Mouse (Mus musculus): ENCODE measurements around the gene B4galt5. TPM values are rescaled to one million over a fixed set of nuclear protein-coding genes. Genes with fewer than 3 reads are reported as not detected.

B4galt5 gene
- polyA plus RNA-seq, 1 experiment from 2014 or later, result 9.9 TPM

- Histone ChIP-seq H3K27ac (peak overlapping the region; percentile 92), H3K4me2 (peak overlapping the region; percentile 73)
These were observed 5.4 kb downstream of the B4galt5 start for GRCm38 (mm10) chr2:167343369-167344140.

DNA sequence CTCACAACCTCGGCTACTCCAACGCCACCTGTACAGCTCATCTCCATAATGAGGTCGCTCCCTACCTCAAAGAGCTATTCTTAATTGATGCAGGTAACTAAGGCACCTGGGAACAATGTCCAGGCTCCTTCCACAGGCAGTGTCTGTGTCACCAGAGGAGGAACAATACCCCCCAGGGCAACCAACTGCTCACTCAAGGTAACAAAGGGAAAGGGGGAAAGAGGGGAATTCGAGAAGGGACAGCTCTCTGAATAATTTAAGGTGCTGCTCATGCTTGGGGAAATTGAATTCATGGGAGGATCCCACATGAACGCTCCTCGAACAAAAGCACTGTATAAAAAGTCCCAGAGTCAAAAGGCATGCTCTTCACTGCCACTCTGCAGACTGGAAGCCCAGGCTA lies 6.1 kb downstream of the B4galt5 start:
- H3K9me3 ChIP-seq (replicated peaks), result no peaks in the 10 kb centered on the region
- WGBS (ENCODE audit: insufficient replicate concordance), result 80% methylated on average over 6 of the region's 6 CpGs
- no peak overlapping the region for H3K4me3 ChIP-seq
- peaks cover 20% of the 10 kb centered on the region for H3K27me3 ChIP-seq (replicated peaks)
- peak overlapping the region; percentile 73 for H3K4me2 ChIP-seq
- peaks cover 90% of the 10 kb centered on the region for H3K4me1 ChIP-seq
- 0 out of 2 replicates have a peak, but pooled peaks cover 3% of the 10 kb centered on the region for H3K36me3 ChIP-seq
- peak overlapping the region; percentile 69 for H3K9ac ChIP-seq
- no peak for ATAC-seq
- peak overlapping the region; percentile 92 for H3K27ac ChIP-seq

More at GRCm38 (mm10) chr2:167343369-167344140, 5.4 kb downstream of the B4galt5 start:
- Histone ChIP-seq H3K27me3 (replicated peaks) (peaks cover 27% of the 10 kb centered on the region), H3K36me3 (0 out of 2 replicates have a peak, but pooled peaks cover 3% of the 10 kb centered on the region), H3K4me3 (peak overlapping the region; percentile 38), H3K4me1 (peaks cover 90% of the 10 kb centered on the region), H3K9me3 (replicated peaks) (no peaks in the 10 kb centered on the region), H3K9ac (peak overlapping the region; percentile 69)
- peak; percentile 98 for ATAC-seq
- 17% methylated on average over 12 of the region's 12 CpGs for WGBS (ENCODE audit: insufficient replicate concordance)

DNA sequence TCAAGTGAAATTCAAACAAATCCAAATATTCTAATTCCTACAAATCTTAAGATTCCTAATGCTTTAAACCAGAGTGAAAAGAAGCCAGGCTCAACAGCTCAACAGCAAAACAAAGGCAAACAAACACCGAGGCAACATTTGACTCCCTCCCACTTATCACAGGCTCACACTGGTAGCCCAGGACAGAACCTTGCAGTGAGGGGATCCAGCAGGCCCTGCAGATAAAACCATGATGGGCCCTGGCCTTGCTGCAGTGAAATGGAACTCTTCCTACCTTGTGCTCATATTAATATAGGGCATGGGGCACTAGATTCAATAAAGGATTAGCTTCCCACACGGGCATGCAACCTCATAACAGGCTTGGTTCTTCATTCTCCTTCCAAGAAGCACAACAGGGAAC lies 11.4 kb downstream of the B4galt5 start:
- ATAC-seq, result peak; percentile 92
- WGBS (ENCODE audit: insufficient replicate concordance), result 13% methylated on average over 2 of the region's 2 CpGs
- no peaks in the 10 kb centered on the region for H3K9me3 ChIP-seq (replicated peaks)
- no peaks in the 10 kb centered on the region for H3K27me3 ChIP-seq (replicated peaks)
- peak overlapping the region; percentile 58; the same call in 1 of the 2 replicates for H3K9ac ChIP-seq
- peaks cover 88% of the 10 kb centered on the region for H3K4me1 ChIP-seq
- H3K4me2 ChIP-seq, result peak overlapping the region; percentile 50
- peak overlapping the region; percentile 87 for H3K27ac ChIP-seq
- H3K4me3 ChIP-seq, result no peak overlapping the region
- no peaks in the 10 kb centered on the region for H3K36me3 ChIP-seq

DNA sequence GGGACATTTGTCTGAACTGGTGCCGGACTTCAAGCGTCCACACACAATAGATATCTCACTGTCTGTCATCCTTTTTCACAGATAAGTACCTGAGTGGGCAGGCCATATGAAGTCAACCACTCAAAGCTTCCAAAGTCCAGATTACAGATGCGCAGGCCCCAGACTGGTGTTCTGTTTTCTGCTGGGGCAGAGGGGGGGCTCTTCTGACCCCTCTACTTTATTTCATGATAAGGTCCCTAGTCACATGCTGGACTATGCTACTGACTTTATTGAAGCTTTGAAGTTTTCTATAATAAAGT lies 11.8 kb downstream of the B4galt5 start:
- H3K4me2 ChIP-seq, result peak overlapping the region; percentile 50
- 0 out of 2 replicates have a peak overlapping the region, but pooled peaks have one; percentile 1 for H3K4me3 ChIP-seq
- H3K27ac ChIP-seq, result peak overlapping the region; percentile 87
- no peaks in the 10 kb centered on the region for H3K9me3 ChIP-seq (replicated peaks)
- peak overlapping the region; percentile 58 for H3K9ac ChIP-seq
- H3K27me3 ChIP-seq (replicated peaks), result no peaks in the 10 kb centered on the region
- H3K36me3 ChIP-seq, result no peaks in the 10 kb centered on the region
- H3K4me1 ChIP-seq, result peaks cover 86% of the 10 kb centered on the region
- ATAC-seq, result peak; percentile 63
- WGBS (ENCODE audit: insufficient replicate concordance), result 19% methylated on average over 3 of the region's 3 CpGs

GRCm38 (mm10) chr2:167336384-167337213 lies 12.4 kb downstream of the B4galt5 start:
- peak overlapping the region; percentile 87 for H3K27ac ChIP-seq
- 47% methylated on average over 10 of the region's 10 CpGs for WGBS (ENCODE audit: insufficient replicate concordance)
- peak overlapping the region; percentile 58 for H3K9ac ChIP-seq
- H3K4me2 ChIP-seq, result peak overlapping the region; percentile 50
- no peaks in the 10 kb centered on the region for H3K9me3 ChIP-seq (replicated peaks)
- 0 out of 2 replicates have a peak overlapping the region, but pooled peaks have one; percentile 1 for H3K4me3 ChIP-seq
- peaks cover 83% of the 10 kb centered on the region for H3K4me1 ChIP-seq
- H3K36me3 ChIP-seq, result no peaks in the 10 kb centered on the region
- no peaks in the 10 kb centered on the region for H3K27me3 ChIP-seq (replicated peaks)
- peak; percentile 63 for ATAC-seq

GRCm38 (mm10) chr2:167335066-167335465 lies 13.9 kb downstream of the B4galt5 start:
- no peaks in the 10 kb centered on the region for H3K27me3 ChIP-seq (replicated peaks)
- H3K4me1 ChIP-seq, result peaks cover 78% of the 10 kb centered on the region
- no peak for ATAC-seq
- no peaks in the 10 kb centered on the region for H3K9me3 ChIP-seq (replicated peaks)
- H3K9ac ChIP-seq, result no peak overlapping the region
- H3K27ac ChIP-seq, result peak overlapping the region; percentile 52; the same call in 1 of the 2 replicates
- no peak overlapping the region for H3K4me3 ChIP-seq
- H3K36me3 ChIP-seq, result no peaks in the 10 kb centered on the region
- 40% methylated on average over 9 of the region's 9 CpGs for WGBS (ENCODE audit: insufficient replicate concordance)
- H3K4me2 ChIP-seq, result no peak overlapping the region

- WGBS (ENCODE audit: insufficient replicate concordance), result 72% methylated on average over 4 of the region's 4 CpGs
These were observed 14.7 kb downstream of the B4galt5 start for GRCm38 (mm10) chr2:167334312-167334711.

DNA sequence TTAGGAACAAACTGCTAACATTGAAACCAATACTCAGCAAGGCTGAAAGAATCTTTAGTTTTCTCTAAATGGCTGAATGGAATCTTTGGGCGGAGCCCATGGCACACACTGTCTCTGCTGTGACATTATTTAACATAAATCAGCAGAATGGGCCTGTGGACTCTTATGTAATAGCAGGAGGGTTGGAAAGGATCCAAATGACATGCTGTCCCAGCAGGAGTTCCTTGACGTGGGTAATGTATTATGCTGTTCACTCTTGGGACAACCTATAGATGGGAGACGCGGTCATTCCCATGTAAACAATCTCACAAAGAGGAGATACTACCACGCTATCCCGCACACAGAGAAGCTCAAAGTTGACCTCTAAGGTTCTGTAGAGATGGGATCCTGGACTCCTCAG lies 15.5 kb downstream of the B4galt5 start:
- H3K4me1 ChIP-seq, result peaks cover 73% of the 10 kb centered on the region
- H3K9me3 ChIP-seq (replicated peaks), result no peaks in the 10 kb centered on the region
- no peak overlapping the region for H3K27ac ChIP-seq
- no peak overlapping the region for H3K4me3 ChIP-seq
- 78% methylated on average over 6 of the region's 6 CpGs for WGBS (ENCODE audit: insufficient replicate concordance)
- H3K27me3 ChIP-seq (replicated peaks), result no peaks in the 10 kb centered on the region
- ATAC-seq, result no peak
- H3K9ac ChIP-seq, result no peak overlapping the region
- no peak overlapping the region for H3K4me2 ChIP-seq
- H3K36me3 ChIP-seq, result no peaks in the 10 kb centered on the region

More at GRCm38 (mm10) chr2:167334312-167334711, 14.7 kb downstream of the B4galt5 start:
- ATAC-seq, result no peak
- H3K4me2 ChIP-seq, result no peak overlapping the region
- H3K4me3 ChIP-seq, result no peak overlapping the region
- H3K9ac ChIP-seq, result no peak overlapping the region
- H3K4me1 ChIP-seq, result peaks cover 74% of the 10 kb centered on the region
- H3K36me3 ChIP-seq, result no peaks in the 10 kb centered on the region
- H3K9me3 ChIP-seq (replicated peaks), result no peaks in the 10 kb centered on the region
- no peaks in the 10 kb centered on the region for H3K27me3 ChIP-seq (replicated peaks)
- H3K27ac ChIP-seq, result no peak overlapping the region

DNA sequence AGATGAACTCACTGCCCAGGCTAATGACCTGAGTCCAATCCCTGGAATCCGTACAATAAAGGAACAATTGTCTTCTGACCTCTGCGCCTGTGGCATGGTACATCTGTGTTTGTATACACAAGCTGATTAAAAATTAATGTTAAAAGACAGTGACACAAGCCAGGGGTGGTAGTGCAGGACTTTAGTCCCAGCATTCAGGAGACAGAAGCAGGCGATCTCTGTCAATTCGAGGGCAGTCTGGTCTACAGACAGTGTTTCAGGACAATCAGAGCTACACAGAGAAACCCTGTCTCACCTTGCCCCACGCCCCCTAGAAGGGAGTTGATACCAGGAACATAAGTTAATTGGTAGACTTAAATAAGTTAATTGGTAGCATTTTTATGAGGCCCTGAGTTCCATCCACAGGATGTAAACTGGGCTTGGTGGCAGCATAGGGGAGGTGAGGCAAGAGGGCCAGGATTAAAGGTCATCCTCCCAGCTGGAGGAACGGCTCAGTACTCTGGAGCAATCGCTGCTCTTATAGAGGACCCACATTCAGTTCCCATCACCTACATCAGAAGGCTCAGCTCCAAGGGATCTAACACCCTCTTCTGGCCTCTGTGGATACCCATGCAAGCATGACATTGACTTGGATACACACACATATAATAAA lies 16.5 kb downstream of the B4galt5 start:
- Histone ChIP-seq H3K9me3 (replicated peaks) (no peaks in the 10 kb centered on the region), H3K27me3 (replicated peaks) (no peaks in the 10 kb centered on the region), H3K4me2 (no peak overlapping the region), H3K36me3 (no peaks in the 10 kb centered on the region), H3K4me1 (peaks cover 69% of the 10 kb centered on the region), H3K27ac (no peak overlapping the region), H3K9ac (no peak overlapping the region), H3K4me3 (no peak overlapping the region)
- no peak for ATAC-seq
- WGBS (ENCODE audit: insufficient replicate concordance), result 71% methylated on average over 7 of the region's 7 CpGs

DNA sequence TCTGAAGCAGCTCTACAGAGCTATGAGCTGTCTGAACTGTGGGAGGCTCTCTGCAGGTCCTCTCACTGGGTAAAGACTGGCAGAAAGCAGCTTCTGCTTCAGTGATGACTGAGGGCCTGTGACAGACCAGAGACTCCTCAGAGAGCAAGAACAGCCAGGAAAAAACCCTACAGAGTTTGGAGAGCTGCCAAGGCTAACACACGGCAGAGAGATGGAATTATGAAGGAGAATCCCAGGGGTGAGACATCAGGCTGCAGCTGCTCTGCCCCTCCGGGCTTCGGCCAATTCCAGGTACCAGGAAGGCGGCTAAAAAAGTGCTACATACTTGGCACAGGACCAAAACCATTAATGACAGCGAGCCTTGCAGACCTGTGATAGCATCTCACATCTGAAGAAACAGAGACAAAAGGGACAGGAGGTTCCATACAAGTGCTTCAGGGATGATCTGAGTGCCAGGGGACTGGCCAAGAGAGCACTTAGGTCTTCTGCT lies 17.5 kb downstream of the B4galt5 start:
- H3K4me3 ChIP-seq, result no peak overlapping the region
- 70% methylated on average over 5 of the region's 5 CpGs for WGBS (ENCODE audit: insufficient replicate concordance)
- peaks cover 59% of the 10 kb centered on the region for H3K4me1 ChIP-seq
- H3K4me2 ChIP-seq, result no peak overlapping the region
- ATAC-seq, result no peak
- H3K9ac ChIP-seq, result no peak overlapping the region
- H3K9me3 ChIP-seq (replicated peaks), result no peaks in the 10 kb centered on the region
- no peaks in the 10 kb centered on the region for H3K27me3 ChIP-seq (replicated peaks)
- H3K27ac ChIP-seq, result no peak overlapping the region
- H3K36me3 ChIP-seq, result no peaks in the 10 kb centered on the region

DNA sequence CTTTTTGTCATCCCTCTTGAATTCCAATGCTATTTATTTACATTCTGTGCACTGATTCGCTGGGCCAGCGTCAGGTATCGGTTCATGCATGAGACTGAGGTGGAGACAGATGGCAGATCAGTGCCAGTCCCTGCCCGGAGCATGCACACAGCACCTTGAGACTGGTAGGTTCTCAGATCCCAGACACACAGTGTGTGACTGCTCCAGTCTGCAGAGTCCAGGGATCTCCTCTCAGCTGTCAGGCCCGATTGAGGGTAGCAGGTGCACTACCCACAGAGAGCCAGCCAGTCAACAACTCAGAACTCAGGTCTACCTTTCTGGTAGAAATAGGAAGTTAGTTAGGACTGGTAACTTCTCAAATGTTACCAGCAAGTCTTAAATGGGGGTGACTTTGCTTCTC lies 18.4 kb downstream of the B4galt5 start:
- Histone ChIP-seq H3K27ac (no peak overlapping the region), H3K36me3 (no peaks in the 10 kb centered on the region), H3K4me1 (peaks cover 50% of the 10 kb centered on the region), H3K9ac (no peak overlapping the region), H3K27me3 (replicated peaks) (no peaks in the 10 kb centered on the region), H3K9me3 (replicated peaks) (no peaks in the 10 kb centered on the region), H3K4me3 (no peak overlapping the region), H3K4me2 (no peak overlapping the region)
- WGBS (ENCODE audit: insufficient replicate concordance), result 84% methylated on average over 5 of the region's 5 CpGs
- no peak for ATAC-seq
